Mouse (Mus musculus) olfactory bulb, adult 2 months (tissue): Measurements from ENCODE around the gene Lpar6. TPM values are rescaled to one million over a fixed set of nuclear protein-coding genes. Genes with fewer than 3 reads are reported as not detected.

Experiments
- H3K27ac ChIP-seq: fragments of 200-500 bp; 2 replicates; pipeline ENCODE4 v1.5.1; 2012; ENCODE audit warnings: low read depth, low read length; ENCODE audit not compliant: insufficient read depth
- H3K4me1 ChIP-seq: fragments of 200-500 bp; 2 replicates; pipeline ENCODE4 v1.6.1; 2012; ENCODE audit warnings: low read length; ENCODE audit not compliant: control insufficient read depth, insufficient read depth
- H3K4me3 ChIP-seq: fragments of 200-500 bp; 2 replicates; pipeline ENCODE4 v1.5.1; 2012; ENCODE audit warnings: mild to moderate bottlenecking, low read depth, low read length, moderate library complexity; ENCODE audit not compliant: insufficient read depth
- CTCF ChIP-seq: fragments of 200-500 bp; IDR thresholded peaks from 2 replicates; pipeline ENCODE4 v1.5.1; 2012; ENCODE audit warnings: low read depth, mild to moderate bottlenecking, low read length, moderate library complexity; ENCODE audit not compliant: insufficient read depth
- POLR2A ChIP-seq: fragments of 200-500 bp; IDR thresholded peaks from 2 replicates; pipeline ENCODE4 v1.6.1; 2012; ENCODE audit warnings: mild to moderate bottlenecking, low read depth, low read length, moderate library complexity; ENCODE audit not compliant: insufficient read depth
- WGBS: fragments of 180-500 bp; shearing (Covaris S2); methylation state at CpG from one replicate; pipeline ENCODE4 v1.1.7; 2018; 5-methylcytosine and 5-hydroxymethylcytosine counted together
- polyA plus RNA-seq: library from polyadenylated mRNA; stranded (reverse); fragments of >200 nt; gene quantifications from 2 replicates; pipeline ENCODE4 v1.2.4, GENCODE M21; 2012; ENCODE audit warnings: low replicate concordance; ENCODE audit not compliant: missing spikeins, insufficient read depth, insufficient read length

Lpar6 gene
- polyA plus RNA-seq, 1 experiment: not detected

GRCm38 (mm10) chr14:73279096-73279495 is 41.4 kb downstream of the Lpar6 start:
- TF ChIP-seq CTCF: no peak
- TF ChIP-seq POLR2A: no peak
- no peak overlapping the region for H3K4me3 ChIP-seq
- WGBS: 91% methylated on average over 6 of the region's 6 CpGs
- H3K4me1 ChIP-seq: no peaks in the 10 kb centered on the region
- no peak overlapping the region for H3K27ac ChIP-seq

- Histone ChIP-seq H3K4me3 (no peak overlapping the region), H3K4me1 (no peaks in the 10 kb centered on the region), H3K27ac (no peak overlapping the region)
- TF ChIP-seq POLR2A (no peak), CTCF (no peak)
- WGBS: 14% methylated on average over 1 of the region's 1 CpGs
Measured at GRCm38 (mm10) chr14:73280996-73281395, 43.3 kb downstream of the Lpar6 start.

GRCm38 (mm10) chr14:73289915-73290314 is 52.2 kb downstream of the Lpar6 start:
- H3K4me3 ChIP-seq: no peak overlapping the region
- TF ChIP-seq POLR2A (no peak), CTCF (no peak)
- H3K4me1 ChIP-seq: no peaks in the 10 kb centered on the region
- no peak overlapping the region for H3K27ac ChIP-seq
- 97% methylated on average over 2 of the region's 2 CpGs for WGBS

- TF ChIP-seq CTCF (no peak), POLR2A (no peak)
- Histone ChIP-seq H3K27ac (no peak overlapping the region), H3K4me1 (peaks cover 2% of the 10 kb centered on the region), H3K4me3 (no peak overlapping the region)
- WGBS: 27% methylated on average over 1 of the region's 1 CpGs
Measured at GRCm38 (mm10) chr14:73292434-73292833, 54.7 kb downstream of the Lpar6 start.

Other genes starting within 250 kb of the Lpar6 start
- not detected in 2 replicates for gene Cysltr2, start 188.8 kb upstream of the Lpar6 start, polyA plus RNA-seq
- not detected in 2 replicates for gene Rcbtb2, start 114.9 kb upstream of the Lpar6 start, polyA plus RNA-seq
- 65.2 TPM in 1 of 2 replicates, not detected in the other for gene Rb1, start 87.9 kb downstream of the Lpar6 start, polyA plus RNA-seq
- 469 and 510 TPM in 2 replicates for gene Itm2b, start 147.4 kb downstream of the Lpar6 start, polyA plus RNA-seq